Mouse (Mus musculus): ENCODE data around the gene Spaca7.

- TF ChIP-seq CTCF (IDR thresholded peaks at IDR 0.05) (no peak), EP300 (IDR thresholded peaks at IDR 0.05) (no peak)
Observed at GRCm38 (mm10) chr8:12644341-12644740, 71.5 kb downstream of the Spaca7 start.

Measured in lung, postnatal 0 days (tissue).